Mouse (Mus musculus) T-helper 17 cell (primary cell): ENCODE measurements around the gene Stk16.
"Not testable (repeated sequence)": the region's sequence is repeated elsewhere in the genome, so short reads cannot be mapped to it uniquely, and the experiment has no call there.

Source experiments
- in situ Hi-C, 2 experiments: fragments of 300-600 bp; cut with MboI, MseI; formaldehyde crosslinking; loops; 1 replicate in 1 of 2; 2 replicates in 1 of 2; pipeline ENCODE4 v1.15.1; 2025; ENCODE audit warnings: high pct_unique_total_duplicates in 2 of 2

Gene Stk16

DNA sequence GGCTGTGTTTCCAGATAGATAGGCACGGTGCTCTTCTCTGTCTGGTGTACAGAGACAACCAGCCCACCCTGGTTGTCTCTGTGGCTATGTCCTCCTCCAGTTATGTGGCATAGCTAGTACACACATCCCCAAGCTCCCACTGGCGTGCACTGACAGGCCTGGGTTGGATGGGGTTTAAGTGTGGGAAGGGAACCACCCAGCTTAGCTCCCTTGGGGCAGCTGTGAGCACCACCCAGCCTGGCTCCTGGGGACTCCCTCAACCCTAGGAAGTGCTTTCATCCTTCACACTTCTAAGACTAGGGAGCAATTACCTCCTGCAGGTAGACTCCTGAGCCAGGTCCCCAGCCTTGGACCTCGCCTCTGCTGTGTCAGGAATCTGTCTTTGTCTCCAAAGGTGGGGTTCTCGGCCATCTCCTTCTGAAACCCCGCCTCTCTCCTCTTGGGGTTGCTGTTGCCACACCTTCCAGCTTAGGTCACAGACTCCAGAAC, 21.1 kb downstream of the Stk16 start, which contains the start of gene A630095N17Rik:
TSS of gene A630095N17Rik (minus strand) at position 439 of the 489 bp plus-strand sequence.
- in situ Hi-C loops: no loop called here

DNA sequence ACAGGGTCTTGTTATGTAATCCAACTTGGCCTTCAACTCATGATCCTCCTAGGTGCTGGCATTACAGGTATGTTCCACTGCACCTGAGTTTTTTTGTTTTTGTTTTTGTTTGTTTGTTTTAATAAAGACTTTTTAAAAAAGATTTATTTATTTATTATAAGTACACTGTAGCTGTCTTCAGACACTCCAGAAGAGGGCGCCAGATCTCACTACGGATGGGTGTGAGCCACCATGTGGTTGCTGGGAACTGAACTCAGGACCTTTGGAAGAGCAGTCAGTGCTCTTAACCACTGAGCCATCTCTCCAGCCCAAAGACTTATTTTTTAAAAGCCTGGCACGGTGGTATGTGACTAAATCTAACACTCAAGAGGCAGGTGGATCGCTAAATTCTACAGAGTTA, 21.9 kb downstream of the Stk16 start:
- in situ Hi-C loops: not testable (repeated sequence)

DNA sequence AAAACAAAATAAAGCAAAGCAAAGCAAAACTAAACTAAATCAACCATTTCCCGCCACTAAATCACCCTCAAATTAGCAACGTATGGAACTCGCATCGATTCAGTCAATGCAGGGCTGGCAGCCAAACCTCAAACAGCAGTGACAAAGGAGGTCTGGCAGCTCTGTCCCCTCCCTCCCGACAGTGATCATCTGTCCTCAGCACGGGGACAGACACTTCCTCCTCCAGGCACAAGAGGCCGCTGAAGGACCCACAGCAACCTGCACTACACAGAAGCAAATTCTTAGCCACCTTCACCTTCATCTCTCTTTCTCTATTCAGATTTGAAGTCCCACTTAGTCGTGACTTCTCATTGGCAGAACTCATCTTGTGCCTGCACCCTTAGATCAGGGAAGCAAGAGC, 24.0 kb downstream of the Stk16 start:
- in situ Hi-C loops: loop anchor here in 1 of 2 experiments (5.0 kb wide), 1 partner anchor 83 kb away; the partner anchor contains the start of gene Dnpep

- in situ Hi-C loops: loop anchor here in 1 of 2 experiments (5.0 kb wide), 1 partner anchor 81 kb away; the partner anchor contains the start of gene Dnpep
These were observed 25.7 kb downstream of the Stk16 start, which contains the start of gene Dnajb2 for GRCm38 (mm10) chr1:75236117-75237050. Dnajb2 (plus strand) TSS chr1:75236406.

GRCm38 (mm10) chr1:75239591-75239990, 29.0 kb downstream of the Stk16 start:
- in situ Hi-C loops: loop anchor here in 1 of 2 experiments (5.0 kb wide), 1 partner anchor 78 kb away; the partner anchor contains the start of gene Dnpep

DNA sequence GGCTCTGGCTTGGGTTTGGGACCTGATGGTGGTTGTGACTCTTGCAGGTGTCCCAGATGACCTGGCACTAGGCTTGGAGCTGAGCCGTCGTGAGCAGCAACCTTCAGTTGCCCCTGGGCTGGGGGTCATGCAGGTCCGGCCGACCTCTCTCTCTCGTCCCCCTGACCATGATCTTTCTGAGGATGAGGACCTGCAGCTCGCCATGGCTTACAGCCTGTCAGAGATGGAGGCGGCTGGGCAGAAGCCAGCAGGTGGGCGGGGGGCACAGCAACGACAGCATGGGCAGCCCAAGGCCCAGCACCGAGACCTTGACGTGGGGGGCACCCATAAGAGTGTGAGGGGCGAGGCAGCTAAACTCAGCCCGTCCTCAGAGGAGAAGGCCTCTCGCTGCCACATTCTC, 32.8 kb downstream of the Stk16 start:
- in situ Hi-C loops: no loop called here

GRCm38 (mm10) chr1:75244175-75244826, 33.7 kb downstream of the Stk16 start:
- in situ Hi-C loops: no loop called here

DNA sequence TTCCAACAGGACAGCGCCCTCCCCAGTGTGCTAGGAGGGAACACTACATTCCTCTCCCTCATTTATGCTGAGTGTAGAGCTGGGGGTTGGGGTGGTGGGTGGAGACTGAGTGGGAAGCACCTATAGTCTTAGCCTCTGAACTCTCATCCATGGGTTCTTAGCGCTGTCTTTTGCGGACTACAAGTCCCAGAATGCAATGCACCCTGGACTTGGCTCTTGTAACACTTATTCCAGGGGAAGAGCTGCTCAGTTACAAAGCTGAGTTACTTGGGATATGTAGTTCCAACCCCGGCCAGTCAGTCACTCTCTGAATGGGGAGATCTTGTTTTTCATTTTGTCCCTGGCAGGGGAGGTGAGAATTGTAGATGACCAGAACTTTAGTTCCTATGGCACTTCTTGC, 34.2 kb downstream of the Stk16 start:
- in situ Hi-C loops: no loop called here

- in situ Hi-C loops: no loop called here
These were observed 36.7 kb downstream of the Stk16 start for GRCm38 (mm10) chr1:75247071-75247930.

GRCm38 (mm10) chr1:75248041-75248772, 37.6 kb downstream of the Stk16 start:
- in situ Hi-C loops: no loop called here

DNA sequence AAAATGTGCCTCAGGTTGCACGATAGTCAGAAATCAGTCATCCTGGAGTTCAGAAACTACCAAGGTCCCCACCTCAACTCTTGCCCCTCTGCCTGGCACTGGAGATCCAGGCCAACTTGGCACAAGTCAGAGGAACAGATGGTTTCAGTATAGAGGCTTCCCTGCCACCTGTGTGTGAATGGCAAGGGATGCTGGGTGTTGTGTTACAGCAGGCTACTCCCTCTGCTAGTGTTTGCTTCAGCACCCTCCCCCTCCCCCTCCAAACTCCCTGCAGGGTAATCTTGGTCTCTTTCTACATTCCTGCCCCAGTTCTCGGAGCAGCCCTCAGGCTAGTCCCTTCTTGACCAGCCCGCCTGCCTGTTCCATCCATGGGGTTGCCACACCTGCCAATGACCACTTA, 39.9 kb downstream of the Stk16 start:
- in situ Hi-C loops: loop anchor here (5.0 kb wide), 3 partner anchors 113 to 198 kb away; partner anchors contain the start of gene Nhej1 (in 1 of the 2)

GRCm38 (mm10) chr1:75251112-75251970, 40.7 kb downstream of the Stk16 start:
- in situ Hi-C loops: loop anchor here (5.0 kb wide), 3 partner anchors 114 to 199 kb away; partner anchors contain the start of gene Nhej1 (in 1 of the 2)

GRCm38 (mm10) chr1:75252308-75252707, 41.7 kb downstream of the Stk16 start:
- in situ Hi-C loops: loop anchor here (5.0 kb wide), 3 partner anchors 115 to 200 kb away; partner anchors contain the start of gene Nhej1 (in 1 of the 2)

DNA sequence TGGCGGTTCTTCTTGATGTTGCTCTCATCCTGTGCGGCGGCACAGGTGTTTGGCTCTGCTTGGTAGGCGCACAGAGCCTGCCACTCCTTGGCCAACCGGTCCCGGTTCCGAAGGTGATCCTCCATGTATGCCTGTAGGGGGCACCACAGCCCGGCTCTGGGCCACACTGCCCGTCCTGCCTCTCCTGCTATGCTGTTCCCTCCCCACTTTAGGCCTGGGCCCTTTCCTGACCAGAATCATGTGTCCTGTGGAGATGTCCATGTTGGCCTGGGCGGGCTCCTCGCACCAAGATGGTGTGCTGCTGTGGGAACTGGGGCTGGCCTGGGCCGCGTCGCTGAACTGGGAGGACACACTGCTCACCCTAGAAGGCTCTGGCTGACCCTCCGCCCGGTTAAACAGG, 42.4 kb downstream of the Stk16 start:
- in situ Hi-C loops: loop anchor here (5.0 kb wide), 3 partner anchors 116 to 201 kb away; partner anchors contain the start of gene Nhej1 (in 1 of the 2)

GRCm38 (mm10) chr1:75253849-75254624, 43.4 kb downstream of the Stk16 start:
- in situ Hi-C loops: loop anchor here (5.0 kb wide), 3 partner anchors 117 to 202 kb away; partner anchors contain the start of gene Nhej1 (in 1 of the 2)

DNA sequence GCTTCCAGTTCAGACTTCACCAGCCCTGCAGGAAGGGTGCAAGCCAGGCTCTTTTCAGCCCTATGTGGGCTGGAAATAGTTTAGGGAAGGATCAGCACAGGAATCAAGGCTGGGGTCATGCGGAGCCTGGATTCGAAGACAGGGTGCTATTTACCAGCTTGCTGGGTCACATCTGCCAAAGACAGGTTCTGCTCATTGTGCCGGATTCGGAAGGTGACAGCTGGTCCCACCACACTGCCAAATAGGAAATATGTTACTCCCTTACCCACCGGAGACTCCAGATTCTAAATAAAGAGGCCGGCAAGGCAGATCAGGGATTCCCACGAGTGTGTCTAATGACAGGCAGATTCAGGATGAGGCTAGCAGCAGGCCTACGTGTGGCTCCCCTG, 44.0 kb downstream of the Stk16 start:
- in situ Hi-C loops: loop anchor here (5.0 kb wide), 3 partner anchors 117 to 202 kb away; partner anchors contain the start of gene Nhej1 (in 1 of the 2)

- in situ Hi-C loops: no loop called here
These were observed 44.9 kb downstream of the Stk16 start for GRCm38 (mm10) chr1:75255516-75256046.

DNA sequence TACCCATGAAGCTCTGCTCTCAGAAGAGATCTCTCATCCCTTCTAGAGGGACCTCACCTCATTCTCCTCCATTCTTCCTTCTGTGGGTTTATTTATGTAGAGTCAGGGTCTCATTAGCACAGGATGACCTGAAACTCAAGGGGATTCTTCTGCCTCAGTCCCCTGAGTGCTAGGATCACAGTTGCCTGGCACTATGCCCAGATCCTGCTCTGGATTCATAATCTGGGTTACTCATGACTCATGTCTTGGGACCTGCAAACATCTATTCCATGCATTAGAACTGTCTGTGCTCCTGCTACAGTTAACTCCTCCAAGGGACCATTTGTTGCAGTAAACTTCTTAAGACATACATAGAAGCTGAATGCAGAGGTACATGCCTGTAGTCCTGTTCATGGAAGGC, 50.6 kb downstream of the Stk16 start:
- in situ Hi-C loops: loop anchor here in 1 of 2 experiments (5.0 kb wide), 1 partner anchor 51 kb away; no protein-coding TSS in a partner anchor
